8 mouse cellular contexts compared by ENCODE assay signal in the genomic region with DNA sequence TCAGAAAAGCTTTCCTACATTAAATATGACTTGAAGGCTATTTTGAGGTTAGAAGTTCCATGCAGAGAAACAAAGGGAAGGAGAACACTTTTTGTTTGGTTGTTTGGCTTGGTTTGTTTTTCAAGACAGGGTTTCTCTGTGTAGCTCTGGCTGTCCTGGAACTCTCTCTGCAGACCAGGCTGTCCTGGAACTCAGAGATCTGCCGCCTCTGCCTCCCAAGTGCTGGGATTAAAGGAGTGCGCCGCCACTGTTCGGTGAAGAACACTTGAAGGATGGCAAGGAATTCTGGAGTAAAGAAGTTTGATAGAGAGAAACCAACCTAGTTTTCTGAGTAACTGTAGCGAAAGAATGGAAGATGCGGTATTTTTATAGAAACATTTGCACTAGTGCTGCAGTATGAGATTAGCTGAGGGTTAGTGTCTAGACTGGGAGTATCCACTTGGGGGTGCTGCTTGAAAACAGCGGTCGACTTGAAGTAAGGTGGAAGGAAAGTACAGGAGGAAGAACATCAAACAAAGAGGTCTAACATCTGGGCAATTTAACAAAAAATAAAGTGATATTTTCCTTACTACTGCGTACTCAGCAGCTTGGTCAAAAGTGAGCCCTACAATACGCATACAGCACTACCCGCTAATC. TPM values are rescaled to one million over a fixed set of nuclear protein-coding genes. Genes with fewer than 3 reads are reported as not detected.
A peak's percentile ranks its signal among the peaks of the same experiment; 100 is the strongest.
DNase-seq lines count a peak whose midpoint lies in the region; ATAC-seq and TF ChIP-seq lines count a peak whose summit lies in the region.

No protein-coding gene starts in this region.

- TF ChIP-seq CTCF in bone marrow macrophage, adult 2 months (IDR thresholded peaks at IDR 0.05; ENCODE audit: low read depth, low read length), result no peak
- peak; percentile 79 for TF ChIP-seq CTCF in liver, postnatal 0 days (IDR thresholded peaks at IDR 0.05; ENCODE audit: low read depth)

- peak overlapping the region; percentile 59 for H3K4me2 ChIP-seq in kidney, embryonic 15.5 days
- peak overlapping the region; percentile 95 for H3K4me2 ChIP-seq in liver, postnatal 0 days (ENCODE audit: low read depth, low read length)

- TF ChIP-seq EP300 in liver, postnatal 0 days (IDR thresholded peaks at IDR 0.05; ENCODE audit: low read depth), result peak; percentile 54; the same call in 1 of the 2 replicates

- no peaks in the 10 kb centered on the region for H3K27me3 ChIP-seq in kidney, embryonic 15.5 days
- H3K27me3 ChIP-seq in liver, postnatal 0 days (ENCODE audit: insufficient read depth, low read length), result no peaks in the 10 kb centered on the region

- under 1% methylated on average over 11 of the region's 11 CpGs for WGBS in kidney, embryonic 15.5 days
- WGBS in liver, postnatal 0 days (ENCODE audit: insufficient replicate concordance), result 3% methylated on average over 11 of the region's 11 CpGs

- peak overlapping the region; percentile 93 for H3K4me3 ChIP-seq in kidney, embryonic 15.5 days (replicated peaks)
- peak overlapping the region; percentile 100 for H3K4me3 ChIP-seq in bone marrow macrophage, adult 2 months (ENCODE audit: insufficient read depth, low read length)
- H3K4me3 ChIP-seq in liver, postnatal 0 days (ENCODE audit: low read depth, low read length), result peak overlapping the region; percentile 68

- DNase-seq in kidney, adult 9 months, result no peak
- DNase-seq in liver, postnatal 0 days, result no peak
- no peak for DNase-seq in embryo, embryonic 11 days
- DNase-seq in gastrocnemius, postnatal 4 days (ENCODE audit: low spot score in 2 of 2), result no peak
- DNase-seq in retina, postnatal 1 day, result no peak

- H3K9me3 ChIP-seq in kidney, embryonic 15.5 days (replicated peaks), result no peaks in the 10 kb centered on the region
- H3K9me3 ChIP-seq in liver, postnatal 0 days (ENCODE audit: low read length), result no peaks in the 10 kb centered on the region

- H3K9ac ChIP-seq in kidney, embryonic 15.5 days, result peak overlapping the region; percentile 35
- peak overlapping the region; percentile 82 for H3K9ac ChIP-seq in liver, postnatal 0 days (replicated peaks)

- no peaks in the 10 kb centered on the region for H3K36me3 ChIP-seq in kidney, embryonic 15.5 days
- H3K36me3 ChIP-seq in liver, postnatal 0 days (replicated peaks; ENCODE audit: insufficient read depth, low read length), result no peaks in the 10 kb centered on the region

- H3K4me1 ChIP-seq in kidney, embryonic 15.5 days, result peaks cover 22% of the 10 kb centered on the region
- peaks cover 14% of the 10 kb centered on the region for H3K4me1 ChIP-seq in bone marrow macrophage, adult 2 months (ENCODE audit: control insufficient read depth, insufficient read depth, low read length)
- peaks cover 29% of the 10 kb centered on the region for H3K4me1 ChIP-seq in liver, postnatal 0 days (ENCODE audit: insufficient read depth)

- no peak for TF ChIP-seq POLR2A in bone marrow macrophage, adult 2 months (IDR thresholded peaks at IDR 0.05; ENCODE audit: borderline replicate concordance, low read depth, low read length)

- peak; percentile 76 for ATAC-seq in kidney, embryonic 15.5 days (replicated peaks; ENCODE audit: low FRiP score)
- peak; percentile 57 for ATAC-seq in granulocyte monocyte progenitor cell, adult 5-6 weeks (replicated peaks; ENCODE audit: poor library complexity, severe bottlenecking)
- ATAC-seq in liver, postnatal 0 days, result peak; percentile 77

- H3K27ac ChIP-seq in kidney, embryonic 15.5 days, result peak overlapping the region; percentile 98
- H3K27ac ChIP-seq in bone marrow macrophage, adult 2 months (ENCODE audit: insufficient read depth, low read depth, low read length), result peak overlapping the region; percentile 14; the same call in 1 of the 2 replicates
- no peak overlapping the region for H3K27ac ChIP-seq in liver, postnatal 0 days (ENCODE audit: low read depth)

RNA-seq across cellular contexts. Expression of gene Ldb1, which starts 10.9 kb away (rescaled TPM):
- polyA plus RNA-seq in kidney, embryonic 15.5 days (2015; fragmentation: Nextera tagmentation; extraction: Ambion mirVana), result 83.4 and 91.9 TPM in 2 replicates
- 103 and 106 TPM in 2 replicates for polyA plus RNA-seq in bone marrow macrophage, adult 2 months (2012; ENCODE audit: insufficient read depth, insufficient read length, missing spikeins)
- total RNA-seq in granulocyte monocyte progenitor cell, adult 5-6 weeks (2014; fragmentation: Nextera tagmentation), result 86.3 and 121 TPM in 2 replicates
- total RNA-seq in granulocyte monocyte progenitor cell, adult 5-6 weeks (2017), result 72.3 and 81.3 TPM in 2 replicates
- 32.3 and 34.4 TPM in 2 replicates for polyA plus RNA-seq in liver, postnatal 0 days (2015; fragmentation: Nextera tagmentation; extraction: Ambion mirVana)
- total RNA-seq in gastrocnemius, postnatal 4 days (2021), result 10 to 100 TPM; 75.3 to 85.3 TPM

RNA-seq across cellular contexts. Expression of gene Pprc1, which starts 11.2 kb away (rescaled TPM):
- polyA plus RNA-seq in kidney, embryonic 15.5 days (2015; fragmentation: Nextera tagmentation; extraction: Ambion mirVana), result 33.3 and 44.6 TPM in 2 replicates
- 10.9 and 16.5 TPM in 2 replicates for polyA plus RNA-seq in bone marrow macrophage, adult 2 months (2012; ENCODE audit: insufficient read depth, insufficient read length, missing spikeins)
- 89.1 and 104 TPM in 2 replicates for total RNA-seq in granulocyte monocyte progenitor cell, adult 5-6 weeks (2014; fragmentation: Nextera tagmentation)
- total RNA-seq in granulocyte monocyte progenitor cell, adult 5-6 weeks (2017), result 14.0 and 17.8 TPM in 2 replicates
- polyA plus RNA-seq in liver, postnatal 0 days (2015; fragmentation: Nextera tagmentation; extraction: Ambion mirVana), result 7.7 and 8.1 TPM in 2 replicates
- total RNA-seq in gastrocnemius, postnatal 4 days (2021), result 10 to 100 TPM; 35.3 to 43.9 TPM

RNA-seq across cellular contexts. Expression of gene Nolc1, which starts 19.8 kb away (rescaled TPM):
- 99.4 and 101 TPM in 2 replicates for polyA plus RNA-seq in kidney, embryonic 15.5 days (2015; fragmentation: Nextera tagmentation; extraction: Ambion mirVana)
- polyA plus RNA-seq in bone marrow macrophage, adult 2 months (2012; ENCODE audit: insufficient read depth, insufficient read length, missing spikeins), result 15.8 and 16.8 TPM in 2 replicates
- 108 and 112 TPM in 2 replicates for total RNA-seq in granulocyte monocyte progenitor cell, adult 5-6 weeks (2014; fragmentation: Nextera tagmentation)
- total RNA-seq in granulocyte monocyte progenitor cell, adult 5-6 weeks (2017), result 187 and 211 TPM in 2 replicates
- polyA plus RNA-seq in liver, postnatal 0 days (2015; fragmentation: Nextera tagmentation; extraction: Ambion mirVana), result 23.1 and 26.9 TPM in 2 replicates
- 10 to 100 TPM; 31.6 to 34.3 TPM for total RNA-seq in gastrocnemius, postnatal 4 days (2021)

RNA-seq across cellular contexts. Expression of gene Hps6, which starts 52.6 kb away (rescaled TPM):
- 8.3 and 8.9 TPM in 2 replicates for polyA plus RNA-seq in kidney, embryonic 15.5 days (2015; fragmentation: Nextera tagmentation; extraction: Ambion mirVana)
- 6.7 and 6.9 TPM in 2 replicates for polyA plus RNA-seq in bone marrow macrophage, adult 2 months (2012; ENCODE audit: insufficient read depth, insufficient read length, missing spikeins)
- total RNA-seq in granulocyte monocyte progenitor cell, adult 5-6 weeks (2014; fragmentation: Nextera tagmentation), result 4.1 and 5.9 TPM in 2 replicates
- 5.7 and 8.7 TPM in 2 replicates for total RNA-seq in granulocyte monocyte progenitor cell, adult 5-6 weeks (2017)
- polyA plus RNA-seq in liver, postnatal 0 days (2015; fragmentation: Nextera tagmentation; extraction: Ambion mirVana), result 2.0 and 2.2 TPM in 2 replicates
- 1 to 10 TPM; 4.9 to 5.5 TPM for total RNA-seq in gastrocnemius, postnatal 4 days (2021)

RNA-seq across cellular contexts. Expression of gene Armh3, which starts 57.6 kb away (rescaled TPM):
- 18.6 and 18.8 TPM in 2 replicates for polyA plus RNA-seq in kidney, embryonic 15.5 days (2015; fragmentation: Nextera tagmentation; extraction: Ambion mirVana)
- polyA plus RNA-seq in bone marrow macrophage, adult 2 months (2012; ENCODE audit: insufficient read depth, insufficient read length, missing spikeins), result 9.6 and 13.2 TPM in 2 replicates
- 8.2 and 15.1 TPM in 2 replicates for total RNA-seq in granulocyte monocyte progenitor cell, adult 5-6 weeks (2014; fragmentation: Nextera tagmentation)
- total RNA-seq in granulocyte monocyte progenitor cell, adult 5-6 weeks (2017), result 8.5 and 13.3 TPM in 2 replicates
- polyA plus RNA-seq in liver, postnatal 0 days (2015; fragmentation: Nextera tagmentation; extraction: Ambion mirVana), result 3.1 and 3.5 TPM in 2 replicates
- 10 to 100 TPM; 16.0 to 19.0 TPM for total RNA-seq in gastrocnemius, postnatal 4 days (2021)
